Mouse (Mus musculus): ENCODE measurements around the gene Pknox2.

DNA sequence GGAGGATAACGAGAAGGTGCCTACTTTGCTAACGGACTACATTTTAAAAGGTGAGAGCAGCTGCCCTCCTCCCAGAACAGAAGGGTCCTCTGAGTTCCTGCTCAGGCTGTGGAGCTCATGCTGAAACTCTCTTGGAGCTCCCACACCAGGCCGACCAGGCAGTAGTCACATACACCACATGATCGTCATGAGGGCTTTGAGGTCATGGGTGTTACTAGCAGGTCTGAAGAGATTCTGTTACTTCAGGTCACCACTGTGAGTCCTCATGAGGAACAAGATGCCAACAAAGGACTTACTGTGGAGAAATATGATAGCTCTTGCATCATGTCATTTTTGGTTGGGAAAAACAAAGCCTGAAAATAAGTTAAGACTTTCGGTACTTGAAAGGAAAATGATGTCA, 270.9 kb downstream of the Pknox2 start:
- TF ChIP-seq POLR2A (IDR thresholded peaks at IDR 0.05; ENCODE audit: borderline replicate concordance, low read depth, low read length) (no peak), CTCF (IDR thresholded peaks at IDR 0.05; ENCODE audit: low read depth, low read length) (no peak)

Measured in bone marrow macrophage, adult 2 months (primary cell).